Mouse (Mus musculus) kidney, postnatal 0 days (tissue): ENCODE measurements around the gene Hsd17b7. TPM values are rescaled to one million over a fixed set of nuclear protein-coding genes. Genes with fewer than 3 reads are reported as not detected.
"Not testable (repeated sequence)": the region's sequence is repeated elsewhere in the genome, so short reads cannot be mapped to it uniquely, and the experiment has no call there.

ENCODE experiments used
- ATAC-seq: fragments of 200-750 bp; cut with Nextera tagmentation; replicated peaks from 2 replicates; pipeline ENCODE4 v1.8.0; 2017; ENCODE audit warnings: low read depth, moderate number of reproducible peaks, moderate TSS enrichment, moderate library complexity; ENCODE audit not compliant: low FRiP score
- DNase-seq: peaks from one replicate; pipeline ENCODE4 v3.0.0-alpha.2; 2016; ENCODE audit warnings: low spot score
- H3K27ac ChIP-seq: fragments of 300-500 bp; sonication (generic); 2 replicates; pipeline ENCODE4 v1.5.1; 2014; ENCODE audit warnings: mild to moderate bottlenecking
- H3K27me3 ChIP-seq: fragments of 300-500 bp; sonication (generic); 2 replicates; pipeline ENCODE4 v1.6.1; 2014; ENCODE audit warnings: low read length, mixed read lengths; ENCODE audit not compliant: insufficient read depth
- H3K36me3 ChIP-seq: fragments of 300-500 bp; sonication (generic); 2 replicates; pipeline ENCODE4 v1.6.1; 2014; ENCODE audit warnings: low read length, mixed read lengths; ENCODE audit not compliant: insufficient read depth
- H3K4me1 ChIP-seq: fragments of 300-500 bp; sonication (generic); replicated peaks from 2 replicates; pipeline ENCODE4 v1.6.1; 2014; ENCODE audit warnings: antibody characterized with exemption, low read length, mixed read lengths; ENCODE audit not compliant: insufficient read depth
- H3K4me2 ChIP-seq: fragments of 300-500 bp; sonication (generic); 2 replicates; pipeline ENCODE4 v1.6.1; 2014; ENCODE audit warnings: mild to moderate bottlenecking, low read length, moderate library complexity, mixed read lengths
- H3K4me3 ChIP-seq: fragments of 300-500 bp; sonication (generic); replicated peaks from 2 replicates; pipeline ENCODE4 v1.5.1; 2014; ENCODE audit warnings: low read depth, low read length
- H3K9ac ChIP-seq: fragments of 300-500 bp; sonication (generic); 2 replicates; pipeline ENCODE4 v1.6.1; 2014; ENCODE audit warnings: low read depth, low read length
- H3K9me3 ChIP-seq: fragments of 300-500 bp; sonication (generic); replicated peaks from 2 replicates; pipeline ENCODE4 v1.6.1; 2016; ENCODE audit warnings: low read length, inconsistent platforms, mixed read lengths
- CTCF ChIP-seq: IDR thresholded peaks from 2 replicates; pipeline ENCODE4 v1.5.1; 2016; ENCODE audit warnings: antibody characterized with exemption, low read depth, mild to moderate bottlenecking, moderate library complexity
- WGBS: fragments of 180-500 bp; shearing (Covaris S2); extraction: QIAGEN DNeasy Blood & Tissue Kit; methylation state at CpG from one replicate; pipeline ENCODE4 v1.1.7; 2014; 5-methylcytosine and 5-hydroxymethylcytosine counted together
- polyA plus RNA-seq: library from polyadenylated mRNA; unstranded; fragments of >200 nt; fragmentation: Nextera tagmentation; extraction: Ambion mirVana; gene quantifications from 2 replicates; pipeline ENCODE4 v1.2.1, GENCODE M21; 2015

Gene Hsd17b7
- polyA plus RNA-seq, 1 experiment from 2014 or later = 18.1 TPM

GRCm38 (mm10) chr1:170005297-170005696, 36.3 kb upstream of the Hsd17b7 start:
- Histone ChIP-seq H3K4me1 (no peaks in the 10 kb centered on the region), H3K9ac (no peak overlapping the region), H3K36me3 (no peaks in the 10 kb centered on the region), H3K4me3 (no peak overlapping the region), H3K27ac (no peak overlapping the region), H3K4me2 (no peak overlapping the region), H3K9me3 (no peaks in the 10 kb centered on the region), H3K27me3 (no peaks in the 10 kb centered on the region)
- no peak for ATAC-seq
- no peak for DNase-seq
- TF ChIP-seq CTCF = no peak
- 75% methylated on average over 3 of the region's 3 CpGs for WGBS

- H3K9ac ChIP-seq, H3K9me3 ChIP-seq, DNase-seq, ATAC-seq, H3K4me1 ChIP-seq, H3K4me2 ChIP-seq, H3K4me3 ChIP-seq, H3K36me3 ChIP-seq, H3K27me3 ChIP-seq, H3K27ac ChIP-seq: not testable (repeated sequence)
- 90% methylated on average over 6 of the region's 6 CpGs for WGBS
These were observed 24.9 kb upstream of the Hsd17b7 start for GRCm38 (mm10) chr1:169993901-169994300.

GRCm38 (mm10) chr1:169986166-169986565, 17.1 kb upstream of the Hsd17b7 start:
- WGBS = 64% methylated on average over 1 of the region's 1 CpGs
- TF ChIP-seq CTCF = no peak
- H3K4me1 ChIP-seq = no peaks in the 10 kb centered on the region
- no peak for ATAC-seq
- no peak overlapping the region for H3K9ac ChIP-seq
- no peak overlapping the region for H3K27ac ChIP-seq
- H3K9me3 ChIP-seq = no peaks in the 10 kb centered on the region
- no peak overlapping the region for H3K4me3 ChIP-seq
- H3K4me2 ChIP-seq = no peak overlapping the region
- no peak for DNase-seq
- H3K36me3 ChIP-seq = no peaks in the 10 kb centered on the region
- H3K27me3 ChIP-seq = no peaks in the 10 kb centered on the region

- no peak for DNase-seq
- H3K4me3 ChIP-seq = no peak overlapping the region
- WGBS = 87% methylated on average over 4 of the region's 4 CpGs
- no peaks in the 10 kb centered on the region for H3K27me3 ChIP-seq
- no peaks in the 10 kb centered on the region for H3K4me1 ChIP-seq
- no peak overlapping the region for H3K9ac ChIP-seq
- no peak overlapping the region for H3K4me2 ChIP-seq
- no peak overlapping the region for H3K27ac ChIP-seq
- TF ChIP-seq CTCF = no peak
- ATAC-seq = no peak
- no peaks in the 10 kb centered on the region for H3K36me3 ChIP-seq
- H3K9me3 ChIP-seq = no peaks in the 10 kb centered on the region
These were observed 8.6 kb upstream of the Hsd17b7 start for GRCm38 (mm10) chr1:169977621-169978020.

GRCm38 (mm10) chr1:169971998-169972397, 3.0 kb upstream of the Hsd17b7 start:
- Histone ChIP-seq H3K9ac (no peak overlapping the region), H3K27ac (no peak overlapping the region), H3K4me2 (no peak overlapping the region), H3K9me3 (no peaks in the 10 kb centered on the region), H3K4me1 (no peaks in the 10 kb centered on the region), H3K36me3 (no peaks in the 10 kb centered on the region), H3K4me3 (no peak overlapping the region), H3K27me3 (no peaks in the 10 kb centered on the region)
- 90% methylated on average over 2 of the region's 2 CpGs for WGBS
- ATAC-seq (no peak), DNase-seq (no peak)
- no peak for TF ChIP-seq CTCF

- 81% methylated on average over 4 of the region's 4 CpGs for WGBS
- H3K4me3 ChIP-seq = no peak overlapping the region
- no peaks in the 10 kb centered on the region for H3K9me3 ChIP-seq
- H3K27me3 ChIP-seq = no peaks in the 10 kb centered on the region
- no peak for TF ChIP-seq CTCF
- H3K4me2 ChIP-seq = no peak overlapping the region
- H3K9ac ChIP-seq = no peak overlapping the region
- DNase-seq (no peak), ATAC-seq (no peak)
- no peak overlapping the region for H3K27ac ChIP-seq
- no peaks in the 10 kb centered on the region for H3K36me3 ChIP-seq
- H3K4me1 ChIP-seq = no peaks in the 10 kb centered on the region
These were observed 1.9 kb upstream of the Hsd17b7 start for GRCm38 (mm10) chr1:169970936-169971335.

GRCm38 (mm10) chr1:169969516-169969886, 460 bp upstream of the Hsd17b7 start:
- no peak for TF ChIP-seq CTCF

More at GRCm38 (mm10) chr1:169969516-169969886, 460 bp upstream of the Hsd17b7 start:
- H3K27ac ChIP-seq = peak overlapping the region; percentile 20; the same call in 1 of the 2 replicates
- 2% methylated on average over 8 of the region's 9 CpGs for WGBS
- H3K4me1 ChIP-seq = no peaks in the 10 kb centered on the region
- peak overlapping the region; percentile 53; the same call in 1 of the 2 replicates for H3K9ac ChIP-seq
- peak; percentile 31 for ATAC-seq
- no peak for DNase-seq
- no peaks in the 10 kb centered on the region for H3K9me3 ChIP-seq
- peak overlapping the region; percentile 63 for H3K4me2 ChIP-seq
- peak overlapping the region; percentile 53 for H3K4me3 ChIP-seq
- H3K36me3 ChIP-seq = no peaks in the 10 kb centered on the region
- no peaks in the 10 kb centered on the region for H3K27me3 ChIP-seq
